Mouse (Mus musculus) small intestine, adult 2 months (tissue): Measurements from ENCODE around the gene Ccdc130. TPM values are rescaled to one million over a fixed set of nuclear protein-coding genes. Genes with fewer than 3 reads are reported as not detected.

ENCODE experiments used
- H3K27ac ChIP-seq: fragments of 200-500 bp; 2 replicates; pipeline ENCODE4 v1.5.1; 2012; ENCODE audit warnings: low read depth, low read length, control low read depth, inconsistent platforms; ENCODE audit not compliant: insufficient read depth
- H3K27me3 ChIP-seq: fragments of 200-500 bp; 2 replicates; pipeline ENCODE4 v1.6.1; 2012; ENCODE audit warnings: mild to moderate bottlenecking, moderate library complexity, low read length, inconsistent platforms; ENCODE audit not compliant: control insufficient read depth, insufficient read depth
- H3K36me3 ChIP-seq: fragments of 200-500 bp; 2 replicates; pipeline ENCODE4 v1.6.1; 2012; ENCODE audit warnings: mild to moderate bottlenecking, low read length, control low read depth, inconsistent platforms; ENCODE audit not compliant: control insufficient read depth, insufficient read depth
- H3K4me1 ChIP-seq: fragments of 200-500 bp; 2 replicates; pipeline ENCODE4 v1.6.1; 2012; ENCODE audit warnings: low read length, inconsistent platforms, mixed read lengths; ENCODE audit not compliant: control insufficient read depth, insufficient read depth, insufficient read length
- H3K4me3 ChIP-seq: fragments of 200-500 bp; 2 replicates; pipeline ENCODE4 v1.5.1; 2012; ENCODE audit warnings: low read depth, mild to moderate bottlenecking, control low read depth, inconsistent platforms, low read length, moderate library complexity
- CTCF ChIP-seq: fragments of 200-500 bp; IDR thresholded peaks from 2 replicates; pipeline ENCODE4 v1.5.1; 2012; ENCODE audit warnings: low read depth, mild to moderate bottlenecking, control low read depth, inconsistent platforms, low read length, moderate library complexity, mixed read lengths; ENCODE audit not compliant: insufficient replicate concordance, insufficient read length; ENCODE audit errors: extremely low read depth
- POLR2A ChIP-seq: fragments of 200-500 bp; IDR thresholded peaks from 2 replicates; pipeline ENCODE4 v1.6.1; 2012; ENCODE audit warnings: low read depth, mild to moderate bottlenecking, control low read depth, inconsistent platforms, low read length, moderate library complexity
- WGBS: fragments of 180-500 bp; shearing (Covaris S2); methylation state at CpG from one replicate; pipeline ENCODE4 v1.1.7; 2018; 5-methylcytosine and 5-hydroxymethylcytosine counted together
- polyA plus RNA-seq: library from polyadenylated mRNA; depleted of rRNA; stranded (reverse); fragments of >200 nt; gene quantifications from 2 replicates; pipeline ENCODE4 v1.2.3, GENCODE M21; 2012

Gene Ccdc130
- polyA plus RNA-seq, 1 experiment: 37.3 TPM

DNA sequence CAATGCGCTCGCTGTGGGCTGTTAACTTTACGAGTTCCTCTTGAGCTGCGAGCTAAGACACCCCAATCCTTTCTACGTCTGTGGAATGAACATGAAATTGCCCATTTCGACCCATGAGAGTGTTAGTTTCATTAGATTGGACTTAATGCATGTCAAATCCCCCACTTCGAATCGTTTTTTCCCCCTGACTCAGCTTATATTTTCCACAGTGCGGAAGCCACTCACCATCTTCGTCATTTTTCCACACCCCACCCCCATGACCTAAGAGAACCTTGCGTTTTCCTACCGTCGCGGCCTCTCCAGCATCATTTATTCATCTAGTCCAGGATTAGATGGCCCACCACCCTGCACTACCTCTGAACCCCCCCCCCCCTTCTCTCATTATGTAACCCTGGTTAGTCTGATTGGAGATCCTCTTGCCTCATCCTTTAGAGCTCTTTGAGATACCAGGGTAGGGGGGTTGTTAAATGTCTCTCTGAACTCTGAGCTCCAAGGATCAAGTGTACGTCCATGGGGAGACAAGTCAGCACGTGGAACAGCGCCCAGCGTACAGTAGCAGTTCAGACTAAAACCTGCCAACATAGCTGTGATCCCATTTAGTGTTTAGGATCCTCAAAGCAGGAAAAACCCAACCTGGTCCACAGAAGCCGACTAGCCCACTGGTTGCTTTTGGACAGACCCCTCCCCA, 32.5 kb downstream of the Ccdc130 start:
- Histone ChIP-seq H3K4me1 (peaks cover 16% of the 10 kb centered on the region), H3K27ac (peak overlapping the region; percentile 67), H3K4me3 (peak overlapping the region; percentile 82), H3K27me3 (no peaks in the 10 kb centered on the region), H3K36me3 (no peaks in the 10 kb centered on the region; the same call in 1 of the 2 replicates)
- WGBS: 12% methylated on average over 19 of the region's 19 CpGs
- TF ChIP-seq CTCF (no peak), POLR2A (no peak)

DNA sequence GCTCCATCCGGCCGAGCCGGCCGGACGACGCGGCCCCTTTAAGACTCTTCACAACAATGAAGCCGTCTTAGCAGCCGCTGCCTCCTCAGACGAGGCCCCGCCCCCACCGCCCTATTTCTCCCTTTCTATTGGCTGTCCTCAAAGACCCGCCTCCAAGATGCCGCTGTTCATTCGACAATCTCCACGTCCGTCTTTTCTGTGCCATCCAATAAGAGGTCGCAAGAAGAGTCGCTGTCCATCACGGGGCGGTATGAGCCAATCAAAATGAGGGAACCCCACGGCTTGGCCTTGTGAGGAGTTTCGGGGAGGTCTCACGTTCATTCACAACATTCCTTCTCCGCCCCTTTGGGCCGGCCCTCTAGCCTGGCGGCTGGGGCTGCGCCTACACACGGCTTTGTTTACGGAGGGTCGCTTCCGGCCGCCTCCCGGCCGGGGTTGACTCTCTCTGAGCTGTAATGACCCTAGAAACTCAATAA, 33.1 kb downstream of the Ccdc130 start, which contains the start of gene Zswim4:
TSS of gene Zswim4 (minus strand) at position 58 of the 476 bp plus-strand sequence.
- Histone ChIP-seq H3K4me3 (peak within 1 kb of the TSS; percentile 82), H3K27me3 (no peaks in the 10 kb centered on the region), H3K36me3 (no peaks in the 10 kb centered on the region; the same call in 1 of the 2 replicates), H3K27ac (peak within 1 kb of the TSS; percentile 67), H3K4me1 (peaks cover 13% of the 10 kb centered on the region)
- no peak; the same call in 1 of the 2 replicates for TF ChIP-seq POLR2A
- no peak for TF ChIP-seq CTCF
- WGBS: under 1% methylated on average over 35 of the region's 35 CpGs

DNA sequence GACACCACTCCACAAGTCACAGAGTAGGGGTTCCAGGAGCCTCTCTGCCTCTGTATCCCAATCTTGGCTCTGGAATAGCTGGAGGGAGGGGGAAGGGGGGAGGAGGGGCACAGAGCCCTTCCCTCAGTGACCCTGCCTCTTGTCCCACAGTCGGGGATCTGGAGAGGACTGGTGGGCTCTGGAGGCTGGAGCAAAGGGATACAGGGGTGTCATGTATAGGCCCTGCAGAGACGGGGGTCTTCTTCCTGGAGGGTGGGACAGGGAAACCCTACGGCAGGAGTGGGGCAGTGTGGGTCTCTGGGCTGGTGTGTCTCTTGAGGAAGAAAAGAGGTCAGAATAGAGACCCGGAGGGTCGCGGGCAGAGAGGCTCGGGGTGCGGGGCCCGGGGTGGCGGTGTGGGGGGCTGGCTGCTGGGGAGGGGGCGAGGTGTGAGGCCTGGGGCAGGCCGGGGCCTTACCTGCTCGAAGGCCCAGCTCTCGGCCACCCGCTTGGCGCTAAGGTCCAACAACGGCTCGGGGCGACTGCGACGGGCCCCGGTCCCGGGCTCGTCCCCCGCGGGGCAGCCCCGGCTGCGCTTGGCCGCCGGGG, 33.7 kb downstream of the Ccdc130 start:
- peak overlapping the region; percentile 77 for H3K4me3 ChIP-seq
- peaks cover 8% of the 10 kb centered on the region for H3K4me1 ChIP-seq
- no peak for TF ChIP-seq CTCF
- TF ChIP-seq POLR2A: no peak
- H3K27ac ChIP-seq: no peak overlapping the region
- whole genome bisulfite sequencing: 0% methylated on average over 30 of the region's 30 CpGs
- H3K27me3 ChIP-seq: no peaks in the 10 kb centered on the region
- H3K36me3 ChIP-seq: no peaks in the 10 kb centered on the region; the same call in 1 of the 2 replicates

DNA sequence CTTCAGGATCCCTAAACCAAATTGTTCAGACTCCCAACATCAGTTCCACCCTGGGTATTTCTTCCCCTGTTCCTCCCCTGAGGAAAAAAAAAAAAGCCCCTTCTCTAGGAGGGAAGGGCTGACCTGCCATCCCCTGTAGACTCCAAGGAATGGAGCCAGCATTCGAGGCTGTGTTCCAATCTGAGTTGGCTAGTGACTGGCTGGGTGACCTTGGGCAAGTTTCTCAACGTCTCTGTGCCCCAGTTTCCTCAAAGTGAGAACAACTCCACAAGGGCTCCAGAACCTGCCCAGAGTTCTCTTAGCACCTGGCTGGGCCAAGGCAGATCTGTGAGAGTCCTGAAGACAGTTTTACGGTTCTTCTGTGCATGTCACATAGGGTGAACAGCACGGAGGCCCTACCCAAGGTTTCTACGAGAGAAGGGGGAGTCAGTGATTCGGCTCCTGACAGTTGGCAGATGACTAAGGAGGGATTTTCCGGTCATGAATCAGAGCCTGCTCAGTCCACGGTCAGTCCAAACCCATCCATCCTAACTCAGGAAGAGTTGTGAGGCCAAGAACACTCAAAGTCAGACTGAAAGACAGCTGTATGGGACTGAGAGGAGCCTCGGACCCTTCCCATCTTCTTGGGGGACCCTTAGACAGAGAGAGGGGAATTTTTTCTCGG, 34.3 kb downstream of the Ccdc130 start:
- Histone ChIP-seq H3K27ac (no peak overlapping the region), H3K4me3 (peak overlapping the region; percentile 77), H3K27me3 (no peaks in the 10 kb centered on the region), H3K4me1 (peaks cover 5% of the 10 kb centered on the region; the same call in 1 of the 2 replicates), H3K36me3 (no peaks in the 10 kb centered on the region; the same call in 1 of the 2 replicates)
- TF ChIP-seq POLR2A (no peak), CTCF (no peak)
- WGBS: 4% methylated on average over 10 of the region's 10 CpGs

DNA sequence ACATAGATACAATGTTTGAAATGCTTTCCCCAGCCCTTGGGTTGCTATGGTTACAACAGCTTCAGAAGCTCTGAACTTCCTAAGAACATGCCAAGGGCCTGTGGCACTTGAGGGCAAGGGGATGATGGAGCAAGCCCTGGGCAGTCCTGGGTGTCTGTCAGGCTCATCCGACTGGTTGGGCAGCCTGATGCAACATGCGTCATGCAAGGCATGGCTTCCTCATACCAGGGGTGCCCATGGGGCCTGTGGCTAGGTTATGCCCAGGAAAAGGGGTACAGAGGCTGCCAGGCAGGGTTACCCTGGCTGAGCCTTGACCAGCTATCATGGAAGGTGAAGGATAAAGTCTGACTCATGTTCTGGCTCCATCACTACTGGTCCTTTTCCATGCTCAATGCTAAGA, 37.1 kb downstream of the Ccdc130 start:
- WGBS: 82% methylated on average over 2 of the region's 2 CpGs

DNA sequence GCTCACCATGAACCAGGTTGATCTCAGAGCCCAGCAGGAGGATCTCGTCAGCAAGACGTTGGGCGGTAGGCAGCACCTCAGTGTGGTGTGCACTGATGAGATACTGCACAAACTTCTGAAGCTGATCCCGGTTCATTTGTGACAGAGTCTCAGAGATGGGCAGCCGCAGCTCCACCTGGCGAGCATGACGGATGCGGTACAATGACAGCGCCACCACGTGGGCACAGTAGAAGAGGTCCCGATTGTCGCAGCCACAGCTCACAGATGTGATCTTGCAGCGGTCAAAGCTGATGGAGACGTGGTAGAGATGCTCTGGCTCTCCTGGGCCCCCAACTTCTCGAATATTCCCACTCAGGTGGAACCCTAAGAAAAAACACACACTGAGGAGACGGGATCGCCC, 39.4 kb downstream of the Ccdc130 start:
- H3K4me3 ChIP-seq: no peak overlapping the region
- TF ChIP-seq CTCF: no peak
- TF ChIP-seq POLR2A: no peak
- H3K4me1 ChIP-seq: 0 out of 2 replicates have a peak, but pooled peaks cover 2% of the 10 kb centered on the region
- H3K27me3 ChIP-seq: no peaks in the 10 kb centered on the region
- 86% methylated on average over 17 of the region's 17 CpGs for WGBS
- H3K36me3 ChIP-seq: peaks cover 30% of the 10 kb centered on the region
- no peak overlapping the region for H3K27ac ChIP-seq

More for the DNA sequence above, 37.1 kb downstream of the Ccdc130 start:
- Histone ChIP-seq H3K4me1 (peaks cover 5% of the 10 kb centered on the region; the same call in 1 of the 2 replicates), H3K27me3 (no peaks in the 10 kb centered on the region), H3K36me3 (peaks cover 17% of the 10 kb centered on the region), H3K4me3 (no peak overlapping the region), H3K27ac (no peak overlapping the region)
- TF ChIP-seq CTCF (no peak), POLR2A (no peak)
